Mouse (Mus musculus) layer of hippocampus, adult 2 months (tissue): Measurements from ENCODE around the gene Eml1. TPM values are rescaled to one million over a fixed set of nuclear protein-coding genes. Genes with fewer than 3 reads are reported as not detected.
A peak's percentile ranks its signal among the peaks of the same experiment; 100 is the strongest.

Source experiments
- DNase-seq, 2 experiments: peaks; one replicate each; pipeline ENCODE4 v3.0.0; 2022; ENCODE audit warnings: low spot score in 2 of 2
- H3K27ac ChIP-seq: fragments of 200-600 bp; 2 replicates; pipeline ENCODE4 v1.8.1; 2022
- H3K4me3 ChIP-seq: fragments of 200-600 bp; 2 replicates; pipeline ENCODE4 v1.8.1; 2022; ENCODE audit warnings: mild to moderate bottlenecking
- CTCF ChIP-seq: fragments of 200-600 bp; conservative IDR thresholded peaks from 2 replicates; pipeline ENCODE4 v1.8.1; 2022; ENCODE audit warnings: antibody characterized with exemption, mild to moderate bottlenecking, moderate library complexity
- total RNA-seq, 2 experiments: library from RNA; stranded (reverse); gene quantifications; 2 replicates each; pipeline ENCODE4 v1.2.3; 2021

Gene Eml1
- total RNA-seq, 2 experiments from 2014 or later = 46.6 to 47.4 TPM

- DNase-seq = no peak
- no peak for TF ChIP-seq CTCF
- no peak overlapping the region for H3K4me3 ChIP-seq
These were observed 19.0 kb downstream of the Eml1 start for GRCm38 (mm10) chr12:108389718-108390117.

GRCm38 (mm10) chr12:108392254-108393044 is 21.7 kb downstream of the Eml1 start:
- no peak overlapping the region for H3K4me3 ChIP-seq
- no peak for DNase-seq
- peak overlapping the region; percentile 70; the same call in 1 of the 2 replicates for H3K27ac ChIP-seq
- no peak for TF ChIP-seq CTCF

More at GRCm38 (mm10) chr12:108389718-108390117, 19.0 kb downstream of the Eml1 start:
- H3K27ac ChIP-seq = no peak overlapping the region

GRCm38 (mm10) chr12:108393082-108393481 is 22.3 kb downstream of the Eml1 start:
- TF ChIP-seq CTCF = no peak
- Histone ChIP-seq H3K4me3 (no peak overlapping the region), H3K27ac (peak overlapping the region; percentile 70)
- DNase-seq = no peak

- Histone ChIP-seq H3K4me3 (no peak overlapping the region), H3K27ac (peak overlapping the region; percentile 70)
- peak in 1 of 2 experiments; percentile 56 for DNase-seq
- no peak for TF ChIP-seq CTCF
These were observed 22.9 kb downstream of the Eml1 start for GRCm38 (mm10) chr12:108393637-108394036.

- TF ChIP-seq CTCF = no peak
- H3K4me3 ChIP-seq = no peak overlapping the region
- H3K27ac ChIP-seq = peak overlapping the region; percentile 73; the same call in 1 of the 2 replicates
- peak; percentile 20 to 47 for DNase-seq
These were observed 24.0 kb downstream of the Eml1 start for GRCm38 (mm10) chr12:108394534-108395284.

GRCm38 (mm10) chr12:108395285-108395660 is 24.5 kb downstream of the Eml1 start:
- TF ChIP-seq CTCF = no peak
- Histone ChIP-seq H3K27ac (peak overlapping the region; percentile 73), H3K4me3 (no peak overlapping the region)
- no peak for DNase-seq

- Histone ChIP-seq H3K4me3 (no peak overlapping the region), H3K27ac (peak overlapping the region; percentile 73)
- TF ChIP-seq CTCF = no peak
- DNase-seq = peak; percentile 35 to 76
These were observed 25.6 kb downstream of the Eml1 start for GRCm38 (mm10) chr12:108396081-108396947.

- H3K4me3 ChIP-seq = no peak overlapping the region
- no peak for TF ChIP-seq CTCF
- DNase-seq = no peak
These were observed 27.9 kb downstream of the Eml1 start for GRCm38 (mm10) chr12:108398681-108399080.

GRCm38 (mm10) chr12:108399191-108399590 is 28.4 kb downstream of the Eml1 start:
- no peak overlapping the region for H3K4me3 ChIP-seq
- no peak for TF ChIP-seq CTCF
- H3K27ac ChIP-seq = no peak overlapping the region
- no peak for DNase-seq

More at GRCm38 (mm10) chr12:108398681-108399080, 27.9 kb downstream of the Eml1 start:
- no peak overlapping the region for H3K27ac ChIP-seq

- Histone ChIP-seq H3K27ac (no peak overlapping the region), H3K4me3 (no peak overlapping the region)
- no peak for TF ChIP-seq CTCF
- DNase-seq = no peak
These were observed 30.2 kb downstream of the Eml1 start for GRCm38 (mm10) chr12:108400951-108401350.

GRCm38 (mm10) chr12:108403957-108404356 is 33.2 kb downstream of the Eml1 start:
- no peak for TF ChIP-seq CTCF
- DNase-seq = peak in 1 of 2 experiments; percentile 56
- H3K4me3 ChIP-seq = no peak overlapping the region
- peak overlapping the region; percentile 79 for H3K27ac ChIP-seq

GRCm38 (mm10) chr12:108409100-108409499 is 38.3 kb downstream of the Eml1 start:
- H3K27ac ChIP-seq = no peak overlapping the region
- TF ChIP-seq CTCF = no peak
- H3K4me3 ChIP-seq = no peak overlapping the region
- no peak for DNase-seq
